Mouse (Mus musculus) hindbrain, embryonic 11.5 days (tissue): ENCODE measurements around the gene Nup62. TPM values are rescaled to one million over a fixed set of nuclear protein-coding genes. Genes with fewer than 3 reads are reported as not detected.
"Not testable (repeated sequence)": the region's sequence is repeated elsewhere in the genome, so short reads cannot be mapped to it uniquely, and the experiment has no call there.

Experiments used
- ATAC-seq: fragments of 200-750 bp; cut with Nextera tagmentation; 2 replicates; pipeline ENCODE4 v1.8.0; 2017; ENCODE audit warnings: mild to moderate bottlenecking, moderate TSS enrichment, moderate library complexity; ENCODE audit not compliant: low FRiP score
- DNase-seq: peaks from one replicate; pipeline ENCODE4 v3.0.0-alpha.2; 2015; ENCODE audit warnings: low spot score
- H3K27ac ChIP-seq: fragments of 300-500 bp; sonication (generic); 2 replicates; pipeline ENCODE4 v1.5.1; 2014; ENCODE audit warnings: mild to moderate bottlenecking, low read depth, low read length
- H3K27me3 ChIP-seq: fragments of 300-500 bp; sonication (generic); 2 replicates; pipeline ENCODE4 v1.6.1; 2014; ENCODE audit warnings: mild to moderate bottlenecking, low read length, moderate library complexity, mixed read lengths; ENCODE audit not compliant: control insufficient read depth, insufficient read depth
- H3K36me3 ChIP-seq: fragments of 300-500 bp; sonication (generic); 2 replicates; pipeline ENCODE4 v1.6.1; 2014; ENCODE audit warnings: mild to moderate bottlenecking, low read length, moderate library complexity, mixed read lengths; ENCODE audit not compliant: control insufficient read depth, insufficient read depth
- H3K4me1 ChIP-seq: fragments of 300-500 bp; sonication (generic); replicated peaks from 2 replicates; pipeline ENCODE4 v1.6.1; 2014; ENCODE audit warnings: low read length, mixed read lengths; ENCODE audit not compliant: control insufficient read depth, insufficient read depth
- H3K4me2 ChIP-seq: fragments of 300-500 bp; sonication (generic); replicated peaks from 2 replicates; pipeline ENCODE4 v1.6.1; 2014; ENCODE audit warnings: mild to moderate bottlenecking, low read depth, low read length
- H3K4me3 ChIP-seq: fragments of 300-500 bp; sonication (generic); 2 replicates; pipeline ENCODE4 v1.5.1; 2014; ENCODE audit warnings: low read depth, low read length
- H3K9ac ChIP-seq: fragments of 300-500 bp; sonication (generic); 2 replicates; pipeline ENCODE4 v1.6.1; 2014; ENCODE audit warnings: low read depth, low read length
- H3K9me3 ChIP-seq: fragments of 300-500 bp; sonication (generic); 2 replicates; pipeline ENCODE4 v1.6.1; 2016; ENCODE audit warnings: low read length; ENCODE audit not compliant: control insufficient read depth
- WGBS: fragments of 180-500 bp; shearing (Covaris S2); extraction: QIAGEN DNeasy Blood & Tissue Kit; methylation state at CpG from one replicate; pipeline ENCODE4 v1.1.7; 2014; 5-methylcytosine and 5-hydroxymethylcytosine counted together
- polyA plus RNA-seq: library from polyadenylated mRNA; unstranded; fragments of >200 nt; fragmentation: Nextera tagmentation; extraction: Ambion mirVana; gene quantifications from 2 replicates; pipeline ENCODE4 v1.2.1, GENCODE M21; 2014

Gene Nup62
- polyA plus RNA-seq, 1 experiment from 2014 or later: 44.2 TPM

- Histone ChIP-seq H3K4me1 (peaks cover 12% of the 10 kb centered on the region), H3K36me3 (peaks cover 17% of the 10 kb centered on the region; the same call in 1 of the 2 replicates), H3K27ac (no peak overlapping the region), H3K4me2 (peak overlapping the region; percentile 79), H3K9ac (peak overlapping the region; percentile 100), H3K27me3 (no peaks in the 10 kb centered on the region), H3K9me3 (no peaks in the 10 kb centered on the region), H3K4me3 (peak overlapping the region; percentile 98; the same call in 1 of the 2 replicates)
- no peak for ATAC-seq
- no peak for DNase-seq
- 81% methylated on average over 18 of the region's 19 CpGs for WGBS
Observed at GRCm38 (mm10) chr7:44867010-44867702, 51.3 kb downstream of the Nup62 start.

GRCm38 (mm10) chr7:44867802-44868201, 51.9 kb downstream of the Nup62 start:
- H3K9ac ChIP-seq: peak overlapping the region; percentile 100
- H3K9me3 ChIP-seq: no peaks in the 10 kb centered on the region
- peak overlapping the region; percentile 98 for H3K4me3 ChIP-seq
- H3K27ac ChIP-seq: no peak overlapping the region
- H3K27me3 ChIP-seq: no peaks in the 10 kb centered on the region
- H3K36me3 ChIP-seq: peaks cover 17% of the 10 kb centered on the region; the same call in 1 of the 2 replicates
- WGBS: 52% methylated on average over 9 of the region's 9 CpGs
- peaks cover 12% of the 10 kb centered on the region for H3K4me1 ChIP-seq
- no peak for DNase-seq
- ATAC-seq: no peak
- H3K4me2 ChIP-seq: peak overlapping the region; percentile 79

- peak overlapping the region; percentile 98 for H3K4me3 ChIP-seq
- peaks cover 12% of the 10 kb centered on the region; the same call in 1 of the 2 replicates for H3K36me3 ChIP-seq
- peak overlapping the region; percentile 100 for H3K9ac ChIP-seq
- 0 out of 2 replicates have a peak overlapping the region, but pooled peaks have one; percentile 100 for H3K27ac ChIP-seq
- no peak for ATAC-seq
- 8% methylated on average over 16 of the region's 16 CpGs for WGBS
- DNase-seq: no peak
- H3K4me1 ChIP-seq: peaks cover 12% of the 10 kb centered on the region
- peak overlapping the region; percentile 79 for H3K4me2 ChIP-seq
- H3K27me3 ChIP-seq: no peaks in the 10 kb centered on the region
- no peaks in the 10 kb centered on the region for H3K9me3 ChIP-seq
Observed at GRCm38 (mm10) chr7:44868465-44868864, 52.6 kb downstream of the Nup62 start.

- Histone ChIP-seq H3K4me1 (peaks cover 12% of the 10 kb centered on the region), H3K9me3 (no peaks in the 10 kb centered on the region), H3K27ac (peak overlapping the region; percentile 100), H3K4me2 (peak overlapping the region; percentile 79), H3K9ac (peak overlapping the region; percentile 100), H3K4me3 (peak overlapping the region; percentile 98), H3K36me3 (0 out of 2 replicates have a peak, but pooled peaks cover 7% of the 10 kb centered on the region), H3K27me3 (no peaks in the 10 kb centered on the region)
- DNase-seq (peak; percentile 70), ATAC-seq (peak; percentile 46)
- whole genome bisulfite sequencing: under 1% methylated on average over 83 of the region's 108 CpGs
Observed at GRCm38 (mm10) chr7:44868919-44869696, 53.2 kb downstream of the Nup62 start.

DNA sequence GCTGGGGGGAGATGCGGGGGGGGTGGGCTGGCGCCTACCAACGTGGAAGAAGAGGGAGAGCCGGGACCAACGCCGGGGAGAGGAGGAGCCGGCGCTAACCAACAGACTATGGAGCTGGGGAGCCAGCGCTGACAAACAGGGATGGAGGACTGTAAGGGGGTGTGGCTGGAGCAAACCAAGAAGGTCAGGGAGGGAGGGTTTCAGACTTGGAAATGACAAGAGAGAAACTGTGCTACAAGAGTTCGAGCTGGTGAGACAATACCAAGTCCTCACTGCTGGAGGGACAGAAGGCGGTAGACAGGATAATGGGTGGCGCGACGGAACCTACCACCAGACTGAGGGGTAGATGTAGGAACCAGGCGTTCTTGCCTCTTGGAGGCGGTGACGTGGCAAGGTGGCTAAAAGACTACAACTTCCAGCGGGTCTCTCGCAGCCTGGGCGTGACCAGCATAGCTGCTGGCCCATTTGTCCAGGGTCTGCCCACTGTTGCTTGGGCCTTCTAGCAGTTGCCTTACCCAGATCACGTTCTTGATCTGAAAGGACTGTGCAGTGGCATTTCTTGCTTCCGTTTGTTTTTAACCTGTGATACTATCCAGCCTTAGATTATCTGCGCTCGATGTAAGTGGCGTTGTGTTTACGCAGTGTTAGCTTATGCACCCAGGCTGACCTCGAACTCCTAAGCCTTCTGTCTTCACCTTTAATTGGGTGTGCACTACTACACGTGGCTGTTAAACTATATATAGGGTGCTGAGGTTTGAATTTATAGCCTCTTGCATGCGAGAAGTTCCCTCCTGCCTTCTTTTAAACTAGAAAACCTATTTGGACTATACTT, 54.0 kb downstream of the Nup62 start, which contains the start of gene Ptov1:
TSS of gene Ptov1 (minus strand) at position 92 of the 832 bp plus-strand sequence.
- DNase-seq (peak; percentile 93), ATAC-seq (peak; percentile 95)
- Histone ChIP-seq H3K36me3 (0 out of 2 replicates have a peak, but pooled peaks cover 4% of the 10 kb centered on the region), H3K9ac (peak within 1 kb of the TSS; percentile 100), H3K27ac (peak within 1 kb of the TSS; percentile 100), H3K27me3 (no peaks in the 10 kb centered on the region), H3K4me1 (peaks cover 12% of the 10 kb centered on the region), H3K4me3 (peak within 1 kb of the TSS; percentile 98), H3K9me3 (no peaks in the 10 kb centered on the region), H3K4me2 (peak within 1 kb of the TSS; percentile 79)
- 12% methylated on average over 29 of the region's 29 CpGs for WGBS

DNA sequence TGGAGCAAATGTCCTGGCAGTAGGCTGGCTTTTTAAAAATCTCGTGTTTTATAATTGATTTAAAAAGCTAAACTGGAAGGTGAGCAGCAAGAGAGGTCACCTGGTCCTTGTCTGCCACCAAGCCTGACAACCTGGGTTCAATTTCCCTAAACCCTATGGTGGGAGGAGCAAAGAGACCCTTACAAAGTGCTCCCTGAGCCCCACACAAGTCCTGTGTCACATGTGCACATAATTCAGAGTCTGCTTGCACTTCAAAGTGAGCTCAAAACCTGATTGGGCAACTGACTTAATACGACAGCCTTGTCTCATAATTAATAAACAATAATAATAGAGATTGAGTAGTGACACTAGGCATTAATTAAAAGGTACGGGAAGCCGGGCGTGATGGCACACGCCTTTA, 54.7 kb downstream of the Nup62 start:
- H3K4me3 ChIP-seq: no peak overlapping the region; the same call in 1 of the 2 replicates
- no peak for ATAC-seq
- no peaks in the 10 kb centered on the region for H3K36me3 ChIP-seq
- H3K9me3 ChIP-seq: no peaks in the 10 kb centered on the region
- no peaks in the 10 kb centered on the region for H3K27me3 ChIP-seq
- H3K4me1 ChIP-seq: peaks cover 12% of the 10 kb centered on the region
- H3K27ac ChIP-seq: peak overlapping the region; percentile 100; the same call in 1 of the 2 replicates
- DNase-seq: no peak
- peak overlapping the region; percentile 100 for H3K9ac ChIP-seq
- 85% methylated on average over 6 of the region's 6 CpGs for WGBS
- H3K4me2 ChIP-seq: no peak overlapping the region

DNA sequence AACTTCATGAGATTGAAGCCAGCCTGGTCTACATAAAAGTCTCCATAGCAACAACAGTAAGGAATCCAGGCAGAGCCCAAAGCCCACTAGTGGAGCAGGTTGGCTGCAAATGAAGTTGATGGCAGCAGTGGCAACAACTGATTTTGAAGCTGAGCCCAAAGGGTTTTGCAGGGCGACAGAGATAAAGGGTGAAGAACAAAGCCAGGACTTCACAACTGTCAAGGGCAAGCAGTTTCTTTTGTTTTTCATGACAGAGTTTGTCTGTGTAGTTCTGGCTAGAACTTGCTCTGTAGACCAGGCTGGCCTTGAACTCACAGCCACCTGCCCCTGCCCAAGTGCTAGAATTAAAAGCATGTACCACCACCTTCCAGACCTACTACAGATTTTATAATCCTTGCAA, 55.3 kb downstream of the Nup62 start:
- DNase-seq (no peak), ATAC-seq (no peak)
- Histone ChIP-seq H3K4me3 (no peak overlapping the region), H3K36me3 (no peaks in the 10 kb centered on the region), H3K27me3 (no peaks in the 10 kb centered on the region), H3K9ac (no peak overlapping the region), H3K27ac (no peak overlapping the region), H3K9me3 (no peaks in the 10 kb centered on the region), H3K4me2 (no peak overlapping the region), H3K4me1 (peaks cover 12% of the 10 kb centered on the region)
- WGBS: 42% methylated on average over 1 of the region's 1 CpGs

DNA sequence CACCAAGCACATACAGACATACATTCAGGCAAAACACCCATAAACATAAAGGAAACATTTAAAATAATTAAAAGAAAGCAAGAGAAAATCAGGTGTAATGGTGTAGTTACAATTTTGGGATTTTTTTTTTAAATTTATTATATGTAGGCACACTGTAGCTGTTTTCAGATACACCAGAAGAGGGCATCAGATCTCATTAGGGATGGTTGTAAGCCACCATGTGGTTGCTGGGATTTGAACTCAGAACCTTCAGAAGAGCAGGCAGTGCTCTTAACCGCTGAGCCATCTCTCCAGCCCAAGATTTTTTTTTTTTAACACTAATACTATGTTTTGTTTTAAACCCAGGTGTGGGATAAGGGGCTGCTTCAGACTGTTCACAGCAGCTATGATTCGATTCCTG, 55.9 kb downstream of the Nup62 start:
- 91% methylated on average over 2 of the region's 2 CpGs for WGBS
- H3K9ac ChIP-seq, H3K4me2 ChIP-seq, DNase-seq, H3K36me3 ChIP-seq, H3K9me3 ChIP-seq, H3K27me3 ChIP-seq, H3K27ac ChIP-seq, H3K4me3 ChIP-seq, ATAC-seq: not testable (repeated sequence)
- peaks cover 12% of the 10 kb centered on the region for H3K4me1 ChIP-seq
